Mouse (Mus musculus): ENCODE measurements at regions not wholly inside any gene's neighbourhood (a gene's known extent, or its start where the extent isn't known, plus 50 kb on each side); places are given as distances from the start of the nearest gene placed in this dataset.

DNA sequence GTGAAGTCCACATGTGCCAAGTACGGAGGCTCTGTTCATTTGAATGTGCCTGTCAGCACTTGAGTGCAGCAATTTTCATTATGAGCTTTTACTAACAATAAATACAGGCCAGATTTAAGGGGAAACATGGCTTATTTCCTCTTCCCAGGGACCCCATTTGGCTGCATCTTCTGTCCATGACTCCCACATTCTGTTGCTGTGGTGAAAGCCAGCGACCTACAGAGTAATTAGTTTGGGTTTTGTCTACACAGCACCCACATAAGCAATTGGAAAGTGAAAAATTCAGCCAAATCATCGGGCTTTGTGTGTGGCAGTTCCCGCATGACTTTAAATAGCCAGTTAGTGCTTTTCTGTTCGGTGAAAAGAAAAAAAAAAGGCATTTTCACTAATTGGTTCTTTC is 76.7 kb upstream of the Sp4 start:
- Histone ChIP-seq H3K36me3 (ENCODE audit: insufficient read depth) (no peaks in the 10 kb centered on the region), H3K9me3 (ENCODE audit: low read depth, low read length) (no peaks in the 10 kb centered on the region), H3K4me3 (ENCODE audit: low read depth, low read length) (no peak overlapping the region), H3K9ac (no peak overlapping the region), H3K4me1 (ENCODE audit: insufficient read depth) (no peaks in the 10 kb centered on the region), H3K27ac (ENCODE audit: low read depth) (no peak overlapping the region), H3K27me3 (ENCODE audit: insufficient read depth, low read length) (no peaks in the 10 kb centered on the region), H3K4me2 (no peak overlapping the region)
- 75% methylated on average over 5 of the region's 5 CpGs for WGBS
- no peak for ATAC-seq (ENCODE audit: insufficient read depth)
- TF ChIP-seq CTCF (IDR thresholded peaks at IDR 0.05; ENCODE audit: low read depth): no peak
- DNase-seq: no peak

GRCm38 (mm10) chr12:118376521-118377493 is 75.6 kb upstream of the Sp4 start:
- TF ChIP-seq CTCF (IDR thresholded peaks at IDR 0.05; ENCODE audit: low read depth): no peak
- 49% methylated on average over 14 of the region's 14 CpGs for WGBS
- H3K27ac ChIP-seq (ENCODE audit: low read depth): no peak overlapping the region
- no peak; the same call in 1 of the 2 replicates for ATAC-seq (ENCODE audit: insufficient read depth)
- no peak overlapping the region for H3K9ac ChIP-seq
- H3K4me3 ChIP-seq (ENCODE audit: low read depth, low read length): no peak overlapping the region
- H3K9me3 ChIP-seq (ENCODE audit: low read depth, low read length): no peaks in the 10 kb centered on the region
- H3K4me2 ChIP-seq: no peak overlapping the region
- no peaks in the 10 kb centered on the region for H3K27me3 ChIP-seq (ENCODE audit: insufficient read depth, low read length)
- no peaks in the 10 kb centered on the region for H3K36me3 ChIP-seq (ENCODE audit: insufficient read depth)
- peak; percentile 36 for DNase-seq
- no peaks in the 10 kb centered on the region for H3K4me1 ChIP-seq (ENCODE audit: insufficient read depth)

GRCm38 (mm10) chr12:118373250-118373649 is 72.0 kb upstream of the Sp4 start:
- 70% methylated on average over 6 of the region's 6 CpGs for WGBS
- Histone ChIP-seq H3K36me3 (ENCODE audit: insufficient read depth) (no peaks in the 10 kb centered on the region), H3K4me2 (no peak overlapping the region), H3K9ac (no peak overlapping the region), H3K27me3 (ENCODE audit: insufficient read depth, low read length) (no peaks in the 10 kb centered on the region), H3K4me3 (ENCODE audit: low read depth, low read length) (no peak overlapping the region), H3K9me3 (ENCODE audit: low read depth, low read length) (no peaks in the 10 kb centered on the region), H3K4me1 (ENCODE audit: insufficient read depth) (no peaks in the 10 kb centered on the region), H3K27ac (ENCODE audit: low read depth) (no peak overlapping the region)
- ATAC-seq (ENCODE audit: insufficient read depth) (no peak), DNase-seq (no peak)
- no peak for TF ChIP-seq CTCF (IDR thresholded peaks at IDR 0.05; ENCODE audit: low read depth)

DNA sequence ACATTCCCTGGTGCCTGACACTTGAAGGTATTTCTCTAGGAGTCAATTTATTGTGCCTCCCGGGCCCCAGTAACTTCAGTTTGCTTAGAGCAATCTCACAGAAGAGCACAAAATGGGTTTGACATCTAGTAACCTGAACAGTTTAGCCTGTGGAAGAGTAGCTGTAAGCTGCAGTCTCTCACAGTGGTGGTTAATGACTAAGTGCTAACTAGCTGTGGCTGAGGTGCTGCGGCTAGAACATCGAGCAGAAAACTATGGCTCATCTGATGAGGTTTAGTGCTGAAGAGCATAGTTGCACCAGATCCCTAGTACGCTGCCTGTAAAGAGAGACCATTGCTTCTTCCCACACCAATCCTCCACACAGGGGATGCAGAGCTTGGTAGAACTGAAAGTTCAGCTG is 70.7 kb upstream of the Sp4 start:
- H3K4me2 ChIP-seq: no peak overlapping the region
- ATAC-seq (ENCODE audit: insufficient read depth): no peak
- no peak overlapping the region for H3K4me3 ChIP-seq (ENCODE audit: low read depth, low read length)
- H3K4me1 ChIP-seq (ENCODE audit: insufficient read depth): no peaks in the 10 kb centered on the region
- H3K27me3 ChIP-seq (ENCODE audit: insufficient read depth, low read length): no peaks in the 10 kb centered on the region
- H3K27ac ChIP-seq (ENCODE audit: low read depth): no peak overlapping the region
- H3K36me3 ChIP-seq (ENCODE audit: insufficient read depth): no peaks in the 10 kb centered on the region
- no peak for TF ChIP-seq CTCF (IDR thresholded peaks at IDR 0.05; ENCODE audit: low read depth)
- no peak for DNase-seq
- 72% methylated on average over 4 of the region's 4 CpGs for WGBS
- H3K9ac ChIP-seq: no peak overlapping the region
- no peaks in the 10 kb centered on the region for H3K9me3 ChIP-seq (ENCODE audit: low read depth, low read length)

- ATAC-seq (ENCODE audit: insufficient read depth) (no peak), DNase-seq (peak; percentile 1)
- 49% methylated on average over 10 of the region's 10 CpGs for WGBS
These were observed 66.3 kb upstream of the Sp4 start for GRCm38 (mm10) chr12:118367307-118368076.

DNA sequence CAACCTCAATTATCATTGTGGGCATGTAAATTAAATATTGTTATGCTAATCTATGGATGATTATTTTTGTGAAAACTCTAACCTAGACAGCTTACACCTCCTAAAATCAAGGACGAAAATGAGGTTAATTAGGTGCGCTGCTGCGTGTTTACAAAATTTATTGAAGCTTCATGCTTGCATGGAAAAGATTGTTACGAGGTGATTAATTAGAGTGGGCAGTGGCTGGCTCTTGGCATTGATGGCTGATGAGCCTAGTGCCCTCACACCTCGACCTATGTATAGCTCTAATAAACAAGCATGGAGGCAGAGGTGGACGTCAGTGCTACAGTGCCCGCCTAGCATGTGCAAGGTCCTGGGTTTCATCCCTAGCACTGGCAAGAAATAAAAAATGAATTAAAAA is 51.6 kb upstream of the Sp4 start:
- Histone ChIP-seq H3K4me2 (no peak overlapping the region), H3K4me1 (ENCODE audit: insufficient read depth) (no peaks in the 10 kb centered on the region), H3K36me3 (ENCODE audit: insufficient read depth) (no peaks in the 10 kb centered on the region), H3K4me3 (ENCODE audit: low read depth, low read length) (no peak overlapping the region), H3K9me3 (ENCODE audit: low read depth, low read length) (no peaks in the 10 kb centered on the region), H3K9ac (no peak overlapping the region), H3K27me3 (ENCODE audit: insufficient read depth, low read length) (no peaks in the 10 kb centered on the region), H3K27ac (ENCODE audit: low read depth) (no peak overlapping the region)
- no peak for ATAC-seq (ENCODE audit: insufficient read depth)
- WGBS: 80% methylated on average over 7 of the region's 7 CpGs
- no peak for DNase-seq
- no peak for TF ChIP-seq CTCF (IDR thresholded peaks at IDR 0.05; ENCODE audit: low read depth)

More at GRCm38 (mm10) chr12:118367307-118368076, 66.3 kb upstream of the Sp4 start:
- Histone ChIP-seq H3K27me3 (ENCODE audit: insufficient read depth, low read length) (no peaks in the 10 kb centered on the region), H3K9me3 (ENCODE audit: low read depth, low read length) (no peaks in the 10 kb centered on the region), H3K27ac (ENCODE audit: low read depth) (no peak overlapping the region), H3K36me3 (ENCODE audit: insufficient read depth) (no peaks in the 10 kb centered on the region), H3K4me3 (ENCODE audit: low read depth, low read length) (no peak overlapping the region), H3K9ac (no peak overlapping the region), H3K4me1 (ENCODE audit: insufficient read depth) (no peaks in the 10 kb centered on the region), H3K4me2 (no peak overlapping the region)
- no peak for TF ChIP-seq CTCF (IDR thresholded peaks at IDR 0.05; ENCODE audit: low read depth)

DNA sequence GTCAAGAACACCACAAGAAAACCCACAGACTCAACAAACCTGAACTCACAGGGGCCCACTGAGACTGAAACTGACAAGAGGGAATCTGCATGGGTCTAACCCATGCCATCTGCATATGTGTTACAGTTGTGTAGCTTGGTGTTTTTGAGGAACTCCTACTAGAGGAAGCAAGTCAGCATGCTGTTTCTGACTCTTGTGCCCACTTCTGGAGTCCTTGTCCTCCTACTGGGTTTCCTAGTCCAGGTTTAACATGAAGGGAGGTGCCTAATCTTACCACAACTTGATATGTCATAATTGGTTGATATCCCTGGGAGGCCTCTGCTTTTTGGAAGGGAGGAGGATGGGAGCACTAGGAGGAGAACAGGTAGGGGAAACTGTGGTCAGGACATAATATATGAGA is 50.2 kb upstream of the Sp4 start:
- no peaks in the 10 kb centered on the region for H3K9me3 ChIP-seq (ENCODE audit: low read depth, low read length)
- TF ChIP-seq CTCF (IDR thresholded peaks at IDR 0.05; ENCODE audit: low read depth): no peak
- ATAC-seq (ENCODE audit: insufficient read depth) (no peak), DNase-seq (no peak)
- no peaks in the 10 kb centered on the region for H3K4me1 ChIP-seq (ENCODE audit: insufficient read depth)
- H3K4me3 ChIP-seq (ENCODE audit: low read depth, low read length): no peak overlapping the region
- no peak overlapping the region for H3K4me2 ChIP-seq
- no peak overlapping the region for H3K27ac ChIP-seq (ENCODE audit: low read depth)
- no peak overlapping the region for H3K9ac ChIP-seq
- H3K27me3 ChIP-seq (ENCODE audit: insufficient read depth, low read length): no peaks in the 10 kb centered on the region
- no peaks in the 10 kb centered on the region for H3K36me3 ChIP-seq (ENCODE audit: insufficient read depth)
